Mouse (Mus musculus) limb, embryonic 14.5 days (tissue): ENCODE measurements at regions not wholly inside any gene's neighbourhood (a gene's known extent, or its start where the extent isn't known, plus 50 kb on each side); places are given as distances from the start of the nearest gene placed in this dataset.
A peak's percentile ranks its signal among the peaks of the same experiment; 100 is the strongest.

Experiments used
- ATAC-seq: fragments of 200-750 bp; cut with Nextera tagmentation; 2 replicates; pipeline ENCODE4 v1.8.0; 2017; ENCODE audit warnings: low read depth, moderate number of reproducible peaks, moderate TSS enrichment; ENCODE audit not compliant: low FRiP score
- DNase-seq: peaks from one replicate; pipeline ENCODE4 v3.0.0-alpha.2; 2015; ENCODE audit warnings: low spot score
- H3K27ac ChIP-seq: fragments of 300-500 bp; sonication (generic); replicated peaks from 2 replicates; pipeline ENCODE4 v1.5.1; 2014; ENCODE audit warnings: low read depth, mild to moderate bottlenecking, low read length, moderate library complexity, mixed read lengths
- H3K27me3 ChIP-seq: fragments of 300-500 bp; sonication (generic); 2 replicates; pipeline ENCODE4 v1.6.1; 2014; ENCODE audit warnings: low read length, mixed read lengths; ENCODE audit not compliant: control insufficient read depth, insufficient read depth
- H3K36me3 ChIP-seq: fragments of 300-500 bp; sonication (generic); 2 replicates; pipeline ENCODE4 v1.6.1; 2014; ENCODE audit warnings: mild to moderate bottlenecking, low read length, moderate library complexity, mixed read lengths; ENCODE audit not compliant: control insufficient read depth, insufficient read depth
- H3K4me1 ChIP-seq: fragments of 300-500 bp; sonication (generic); 2 replicates; pipeline ENCODE4 v1.6.1; 2014; ENCODE audit warnings: antibody characterized with exemption, low read length, mixed read lengths; ENCODE audit not compliant: control insufficient read depth, insufficient read depth
- H3K4me2 ChIP-seq: fragments of 300-500 bp; sonication (generic); replicated peaks from 2 replicates; pipeline ENCODE4 v1.6.1; 2014; ENCODE audit warnings: low read depth, mild to moderate bottlenecking, low read length, moderate library complexity; ENCODE audit not compliant: severe bottlenecking
- H3K4me3 ChIP-seq: fragments of 300-500 bp; sonication (generic); replicated peaks from 2 replicates; pipeline ENCODE4 v1.5.1; 2014; ENCODE audit warnings: low read length
- H3K9ac ChIP-seq: fragments of 300-500 bp; sonication (generic); 2 replicates; pipeline ENCODE4 v1.6.1; 2014; ENCODE audit warnings: mild to moderate bottlenecking, low read depth, low read length, moderate library complexity; ENCODE audit not compliant: severe bottlenecking
- H3K9me3 ChIP-seq: fragments of 300-500 bp; sonication (generic); 2 replicates; pipeline ENCODE4 v1.6.1; 2016; ENCODE audit warnings: low read length; ENCODE audit not compliant: control insufficient read depth
- POLR2A ChIP-seq: fragments of 200-500 bp; IDR thresholded peaks from 2 replicates; pipeline ENCODE4 v1.8.0; 2012; ENCODE audit warnings: inconsistent platforms, mild to moderate bottlenecking, moderate library complexity, borderline replicate concordance; ENCODE audit not compliant: insufficient read depth, insufficient read length; ENCODE audit errors: extremely low read depth
- WGBS: fragments of 180-500 bp; shearing (Covaris S2); extraction: QIAGEN DNeasy Blood & Tissue Kit; methylation state at CpG from one replicate; pipeline ENCODE4 v1.1.7; 2014; 5-methylcytosine and 5-hydroxymethylcytosine counted together

DNA sequence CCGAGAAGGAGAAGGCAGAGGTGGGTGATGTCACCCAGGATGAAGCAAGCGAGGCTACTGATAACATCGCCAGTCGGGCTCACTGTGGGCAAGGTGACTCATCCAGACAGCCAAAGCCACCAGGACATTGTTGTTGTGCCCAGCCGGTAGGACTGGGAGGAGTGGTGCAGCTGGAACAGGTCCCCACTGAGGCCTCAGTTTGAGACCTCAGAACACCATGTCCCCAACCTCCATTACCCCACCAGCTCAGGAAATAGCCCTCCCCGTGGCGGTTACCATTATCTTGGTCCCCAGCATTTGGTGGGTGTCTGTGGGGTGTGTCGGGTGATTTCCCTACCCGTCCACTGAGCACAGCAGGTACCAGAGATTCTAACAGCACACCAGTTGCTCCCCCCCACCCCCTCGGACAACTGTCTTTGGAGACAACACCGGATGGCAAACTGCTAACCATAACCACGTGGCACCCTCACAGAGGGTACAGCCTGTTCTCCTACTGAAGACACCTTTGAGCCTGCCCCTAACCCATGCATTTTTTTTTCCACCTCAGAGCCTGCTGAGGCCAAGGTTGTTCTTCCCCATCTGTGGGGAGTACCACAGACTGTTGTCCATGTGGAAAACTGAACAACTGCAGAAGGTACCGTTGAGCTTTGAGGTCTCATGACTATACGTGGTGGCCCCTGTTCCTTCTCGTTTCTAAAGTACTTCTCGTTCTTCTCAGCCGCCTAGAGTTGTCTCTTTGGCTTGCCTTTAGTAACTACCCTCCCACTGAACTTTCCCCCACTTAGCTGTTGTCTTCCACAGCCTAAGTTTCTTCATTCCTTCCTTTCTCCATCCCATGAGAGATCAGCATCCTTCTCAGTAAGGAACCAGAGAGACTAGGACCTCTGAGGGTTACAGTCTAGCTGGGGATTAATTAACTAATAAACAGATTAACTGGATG lies 71.1 kb downstream of the Zfp36l2 start:
- 86% methylated on average over 17 of the region's 17 CpGs for WGBS
- Histone ChIP-seq H3K27ac (no peak overlapping the region), H3K4me3 (no peak overlapping the region), H3K36me3 (no peaks in the 10 kb centered on the region), H3K9ac (no peak overlapping the region), H3K4me1 (peaks cover 31% of the 10 kb centered on the region), H3K4me2 (no peak overlapping the region), H3K9me3 (no peaks in the 10 kb centered on the region), H3K27me3 (no peaks in the 10 kb centered on the region)
- no peak for DNase-seq
- ATAC-seq: no peak
- TF ChIP-seq POLR2A: no peak

DNA sequence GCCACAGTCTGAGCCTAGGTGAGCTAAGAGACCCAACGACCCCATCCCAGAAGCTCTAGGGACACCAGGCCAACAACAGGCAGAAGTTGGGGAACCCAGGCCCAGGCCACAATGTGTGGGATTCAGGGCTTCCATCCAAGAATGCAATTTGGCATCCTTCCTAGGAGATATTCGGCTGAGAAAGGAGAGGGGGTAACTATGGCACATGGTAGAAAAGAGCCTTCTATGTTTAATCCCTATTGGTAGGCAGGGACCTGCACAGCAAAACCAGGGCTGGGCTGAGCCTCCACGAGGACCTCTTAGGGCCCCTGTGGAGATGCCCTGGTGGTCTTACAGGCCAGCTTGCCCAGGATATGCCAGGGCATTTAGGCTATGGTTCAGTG lies 71.8 kb downstream of the Zfp36l2 start:
- no peak overlapping the region for H3K9ac ChIP-seq
- DNase-seq (no peak), ATAC-seq (no peak)
- no peak overlapping the region for H3K4me2 ChIP-seq
- no peaks in the 10 kb centered on the region for H3K27me3 ChIP-seq
- H3K36me3 ChIP-seq: no peaks in the 10 kb centered on the region
- no peaks in the 10 kb centered on the region for H3K9me3 ChIP-seq
- WGBS: 67% methylated on average over 3 of the region's 3 CpGs
- no peak overlapping the region for H3K4me3 ChIP-seq
- H3K4me1 ChIP-seq: peaks cover 31% of the 10 kb centered on the region
- no peak for TF ChIP-seq POLR2A
- H3K27ac ChIP-seq: no peak overlapping the region

DNA sequence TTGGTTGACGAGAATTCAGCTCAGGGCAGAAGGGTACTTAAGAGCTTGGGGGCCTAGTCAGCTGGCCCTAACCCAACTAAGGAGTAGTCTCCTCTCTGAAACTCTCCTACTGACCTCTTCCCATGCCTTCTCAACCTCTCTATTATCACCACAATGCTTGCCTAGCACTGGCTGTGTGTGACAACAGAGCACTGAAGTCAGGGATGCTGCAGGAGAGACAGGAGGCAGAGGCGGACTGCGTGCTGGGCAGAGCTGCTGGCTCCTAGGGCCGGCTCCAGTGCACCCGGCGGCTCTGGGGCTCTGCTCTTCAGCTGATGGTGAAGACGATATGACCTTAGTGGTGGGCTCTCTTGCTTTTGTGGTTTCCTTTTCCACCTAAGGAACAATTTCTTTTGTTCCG lies 72.6 kb downstream of the Zfp36l2 start:
- WGBS: 81% methylated on average over 8 of the region's 8 CpGs
- H3K9ac ChIP-seq: no peak overlapping the region
- DNase-seq (no peak), ATAC-seq (no peak)
- no peaks in the 10 kb centered on the region for H3K9me3 ChIP-seq
- no peak overlapping the region for H3K4me3 ChIP-seq
- no peak for TF ChIP-seq POLR2A
- H3K4me2 ChIP-seq: no peak overlapping the region
- no peaks in the 10 kb centered on the region for H3K27me3 ChIP-seq
- peaks cover 31% of the 10 kb centered on the region for H3K4me1 ChIP-seq
- no peak overlapping the region for H3K27ac ChIP-seq
- H3K36me3 ChIP-seq: no peaks in the 10 kb centered on the region

DNA sequence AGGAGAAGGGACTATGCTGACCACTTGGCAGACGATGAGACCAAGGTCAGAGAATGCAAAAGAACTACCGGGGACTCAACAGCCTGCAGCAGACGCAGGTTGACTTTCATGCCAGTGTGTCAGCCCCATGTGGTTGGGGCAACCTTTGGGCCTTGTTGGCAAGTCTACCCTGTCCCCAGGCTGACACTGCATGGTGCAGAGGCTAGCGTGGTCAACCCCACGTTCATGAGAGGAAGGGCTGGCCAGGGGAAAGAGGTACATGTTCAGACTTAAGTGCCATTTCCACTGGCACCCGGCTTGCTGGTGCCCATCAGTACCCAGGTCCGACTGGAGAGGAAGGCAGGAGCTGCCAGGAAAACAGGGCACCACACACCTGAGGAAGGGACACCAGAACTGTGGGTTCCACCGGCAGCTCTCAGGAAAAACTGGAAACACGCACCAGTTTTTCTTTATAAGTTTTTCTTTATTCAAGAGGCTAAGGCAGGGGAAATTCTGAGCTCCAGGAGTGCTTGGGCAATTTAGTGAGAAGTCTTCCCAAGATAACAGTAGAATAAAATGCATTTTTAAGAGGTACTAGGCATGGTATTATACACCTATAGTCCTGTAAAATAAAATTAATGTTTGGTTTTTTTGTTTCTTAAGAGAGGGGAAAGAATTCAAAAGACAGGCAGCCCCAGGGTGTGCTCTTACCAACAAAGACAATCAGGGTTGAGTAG lies 73.3 kb downstream of the Zfp36l2 start:
- H3K4me2 ChIP-seq: no peak overlapping the region
- ATAC-seq (no peak), DNase-seq (no peak)
- no peaks in the 10 kb centered on the region for H3K36me3 ChIP-seq
- H3K4me1 ChIP-seq: peaks cover 31% of the 10 kb centered on the region
- TF ChIP-seq POLR2A: no peak
- no peaks in the 10 kb centered on the region for H3K27me3 ChIP-seq
- WGBS: 72% methylated on average over 9 of the region's 9 CpGs
- no peak overlapping the region for H3K4me3 ChIP-seq
- no peaks in the 10 kb centered on the region for H3K9me3 ChIP-seq
- H3K9ac ChIP-seq: no peak overlapping the region
- 0 out of 2 replicates have a peak overlapping the region, but pooled peaks have one; percentile 5 for H3K27ac ChIP-seq

DNA sequence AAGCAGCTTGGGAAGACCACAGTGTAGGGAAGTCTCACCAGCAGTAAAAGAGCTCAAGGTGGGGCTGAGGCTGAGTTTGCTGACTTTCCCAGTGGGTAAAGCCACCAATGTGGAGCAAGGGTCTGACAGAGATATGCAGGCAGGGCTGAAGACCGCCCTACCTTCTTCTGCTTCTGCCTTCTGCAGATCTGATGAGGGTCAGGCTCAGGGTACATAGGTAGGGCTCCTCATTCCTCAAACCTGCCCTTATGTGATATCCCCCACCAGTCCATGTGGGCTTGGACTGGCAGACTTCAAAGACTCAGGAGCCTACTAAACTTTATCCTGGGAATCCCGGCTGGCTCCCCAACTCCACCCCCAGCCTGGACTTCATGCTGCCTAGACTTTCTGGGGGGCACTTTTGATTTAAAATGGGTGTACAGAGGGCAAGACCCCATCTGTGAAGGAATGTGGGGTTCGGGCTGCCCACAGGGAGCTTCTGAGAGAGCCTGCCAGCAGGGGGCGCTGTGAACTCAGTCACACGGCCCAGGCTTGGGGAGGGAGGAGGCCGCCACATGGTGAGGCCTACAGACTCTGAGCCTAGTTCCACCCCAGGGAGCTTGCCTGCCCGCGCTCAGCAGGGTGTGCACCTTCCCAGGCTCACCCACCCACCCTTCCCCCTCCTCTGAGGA lies 74.0 kb downstream of the Zfp36l2 start:
- H3K9me3 ChIP-seq: no peaks in the 10 kb centered on the region

More for the DNA sequence above, 74.0 kb downstream of the Zfp36l2 start:
- 22% methylated on average over 8 of the region's 8 CpGs for WGBS
- peaks cover 31% of the 10 kb centered on the region for H3K4me1 ChIP-seq
- TF ChIP-seq POLR2A: no peak
- DNase-seq (peak; percentile 79), ATAC-seq (peak; percentile 48; the same call in 1 of the 2 replicates)
- no peak overlapping the region for H3K27ac ChIP-seq
- no peaks in the 10 kb centered on the region for H3K27me3 ChIP-seq
- no peak overlapping the region for H3K4me2 ChIP-seq
- no peaks in the 10 kb centered on the region for H3K36me3 ChIP-seq
- no peak overlapping the region for H3K4me3 ChIP-seq
- no peak overlapping the region for H3K9ac ChIP-seq
